Mouse (Mus musculus): ENCODE results near the gene Sez6l2. TPM values are rescaled to one million over a fixed set of nuclear protein-coding genes. Genes with fewer than 3 reads are reported as not detected.

Gene Sez6l2
- total RNA-seq, 2 experiments from 2014 or later: 1.6 to 1.7 TPM

GRCm38 (mm10) chr7:126961095-126961494 is 10.7 kb downstream of the Sez6l2 start:
- DNase-seq: no peak

- no peak for DNase-seq
Measured at GRCm38 (mm10) chr7:126961965-126962364, 11.6 kb downstream of the Sez6l2 start.

GRCm38 (mm10) chr7:126963548-126964286 is 13.4 kb downstream of the Sez6l2 start:
- no peak for DNase-seq

- DNase-seq: no peak
Measured at GRCm38 (mm10) chr7:126965568-126965967, 15.2 kb downstream of the Sez6l2 start.

GRCm38 (mm10) chr7:126967361-126967760 is 17.0 kb downstream of the Sez6l2 start:
- no peak for DNase-seq

GRCm38 (mm10) chr7:126975493-126975892 is 25.1 kb downstream of the Sez6l2 start:
- no peak for DNase-seq

- no peak for DNase-seq
Measured at GRCm38 (mm10) chr7:126975893-126975949, 25.4 kb downstream of the Sez6l2 start, which contains the start of gene Cdipt. Gene Cdipt (plus strand): TSS chr7:126975914.

- peak; percentile 94 for DNase-seq
Measured at GRCm38 (mm10) chr7:126975950-126976866, 25.8 kb downstream of the Sez6l2 start, which contains the start of gene Cdiptos. Gene Cdiptos (minus strand): TSS chr7:126976098.

- DNase-seq: no peak
Measured at GRCm38 (mm10) chr7:126976878-126977459, 26.6 kb downstream of the Sez6l2 start.

GRCm38 (mm10) chr7:126978841-126979240 is 28.5 kb downstream of the Sez6l2 start:
- no peak for DNase-seq

GRCm38 (mm10) chr7:126981601-126982000 is 31.2 kb downstream of the Sez6l2 start:
- DNase-seq: peak; percentile 44

GRCm38 (mm10) chr7:126982054-126982453 is 31.7 kb downstream of the Sez6l2 start:
- DNase-seq: no peak

- DNase-seq: no peak
Measured at GRCm38 (mm10) chr7:126983113-126983512, 32.8 kb downstream of the Sez6l2 start.

GRCm38 (mm10) chr7:126984667-126985444 is 34.5 kb downstream of the Sez6l2 start:
- no peak for DNase-seq

- peak; percentile 53 for DNase-seq
Measured at GRCm38 (mm10) chr7:126986319-126986718, 36.0 kb downstream of the Sez6l2 start.

- no peak for DNase-seq
Measured at GRCm38 (mm10) chr7:126988816-126989215, 38.5 kb downstream of the Sez6l2 start.

- DNase-seq: no peak
Measured at GRCm38 (mm10) chr7:126996449-126996848, 46.1 kb downstream of the Sez6l2 start.

- no peak for DNase-seq
Measured at GRCm38 (mm10) chr7:126999568-126999967, 49.2 kb downstream of the Sez6l2 start.

- DNase-seq: no peak
Measured at GRCm38 (mm10) chr7:127003620-127004019, 53.3 kb downstream of the Sez6l2 start.

- no peak for DNase-seq
Measured at GRCm38 (mm10) chr7:127004122-127004875, 53.9 kb downstream of the Sez6l2 start.

- no peak for DNase-seq
Measured at GRCm38 (mm10) chr7:127007313-127008024, 57.1 kb downstream of the Sez6l2 start.
